Mouse (Mus musculus) testis, postnatal 14 days (tissue): ENCODE measurements at regions not wholly inside any gene's neighbourhood (a gene's known extent, or its start where the extent isn't known, plus 50 kb on each side); places are given as distances from the start of the nearest gene placed in this dataset.

Experiments
- DNase-seq: peaks from one replicate; pipeline ENCODE4 v3.0.0; 2021; ENCODE audit warnings: low spot score

GRCm38 (mm10) chr11:34153749-34154525 lies 54.0 kb downstream of the Foxi1 start:
- DNase-seq, result peak; percentile 39

- DNase-seq, result peak; percentile 57
These were observed 51.1 kb upstream of the 4930469K13Rik start for GRCm38 (mm10) chr11:34149370-34149976.
